Mouse (Mus musculus): ENCODE measurements around the gene Olfr1425. TPM values are rescaled to one million over a fixed set of nuclear protein-coding genes. Genes with fewer than 3 reads are reported as not detected.

The Olfr1425 gene
- not detected for polyA plus RNA-seq (2017; shearing (Covaris generic))

GRCm38 (mm10) chr19:12077631-12078030 is at the start of gene Olfr1425:
Olfr1425 (minus strand) TSS chr19:12077731.

DNA sequence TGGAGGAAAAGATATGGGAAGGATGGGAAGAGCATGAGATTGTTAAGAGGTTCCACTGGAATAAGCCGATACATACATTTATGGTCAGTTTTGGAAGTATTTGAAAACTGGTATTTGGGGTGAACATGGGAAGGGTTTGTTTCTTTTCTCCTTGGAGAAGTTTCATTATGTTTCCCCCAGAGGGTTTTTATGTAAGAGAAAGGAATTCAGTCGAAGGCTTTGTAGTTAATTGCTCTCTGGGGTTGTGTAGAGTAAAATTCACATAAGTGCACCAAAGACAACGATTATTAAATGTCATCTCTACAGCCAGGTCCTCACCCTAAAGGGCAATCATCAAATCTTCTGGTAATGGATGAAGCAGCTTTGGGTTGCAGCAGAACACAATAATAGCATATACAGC is 45.6 kb upstream of the Olfr1425 start, which contains the start of gene Olfr76:
Olfr76 (minus strand) TSS at position 101 of the 400 bp plus-strand sequence.

GRCm38 (mm10) chr19:12115797-12116196 is 38.3 kb upstream of the Olfr1425 start, which contains the start of gene Olfr1428:
Olfr1428 (minus strand) TSS chr19:12115897.

GRCm38 (mm10) chr19:12103234-12103633 is 25.7 kb upstream of the Olfr1425 start, which contains the start of gene Olfr1427:
Olfr1427 (minus strand) TSS chr19:12103334.

GRCm38 (mm10) chr19:12091913-12092312 is 14.4 kb upstream of the Olfr1425 start, which contains the start of gene Olfr1426:
Olfr1426 (minus strand) TSS chr19:12092013.

GRCm38 (mm10) chr19:12062582-12062981 is 14.9 kb downstream of the Olfr1425 start, which contains the start of gene Olfr1424:
Olfr1424 (minus strand) TSS chr19:12062682.

GRCm38 (mm10) chr19:12041217-12041616 is 36.3 kb downstream of the Olfr1425 start, which contains the start of gene Olfr1423:
Olfr1423 (minus strand) TSS chr19:12041317.

Other genes with a start within 250 kb of the Olfr1425 start
- not detected for gene Olfr1417, start 238.5 kb downstream of the Olfr1425 start, polyA plus RNA-seq (2017; shearing (Covaris generic))
- gene Olfr1418, start 216.7 kb downstream of the Olfr1425 start, polyA plus RNA-seq (2017; shearing (Covaris generic)), result not detected
- gene Olfr1419, start 202.6 kb downstream of the Olfr1425 start, polyA plus RNA-seq (2017; shearing (Covaris generic)), result not detected
- 0.17 TPM for gene Olfr1420, start 191.2 kb downstream of the Olfr1425 start, polyA plus RNA-seq (2017; shearing (Covaris generic))
- 20.6 TPM for gene Patl1, start 165.3 kb downstream of the Olfr1425 start, polyA plus RNA-seq (2017; shearing (Covaris generic))
- 4.1 TPM for gene Osbp, start 111.8 kb downstream of the Olfr1425 start, polyA plus RNA-seq (2017; shearing (Covaris generic))
- gene Olfr1423, start 36.4 kb downstream of the Olfr1425 start, polyA plus RNA-seq (2017; shearing (Covaris generic)), result not detected
- not detected for gene Olfr1424, start 15.0 kb downstream of the Olfr1425 start, polyA plus RNA-seq (2017; shearing (Covaris generic))
- not detected for gene Olfr1426, start 14.3 kb upstream of the Olfr1425 start, polyA plus RNA-seq (2017; shearing (Covaris generic))
- gene Olfr1427, start 25.6 kb upstream of the Olfr1425 start, polyA plus RNA-seq (2017; shearing (Covaris generic)), result not detected
- not detected for gene Olfr1428, start 38.2 kb upstream of the Olfr1425 start, polyA plus RNA-seq (2017; shearing (Covaris generic))
- not detected for gene Olfr76, start 45.5 kb upstream of the Olfr1425 start, polyA plus RNA-seq (2017; shearing (Covaris generic))
- 0.10 TPM for gene Olfr1555-ps1, start 92.4 kb upstream of the Olfr1425 start, polyA plus RNA-seq (2017; shearing (Covaris generic))
- gene Olfr1431, start 122.9 kb upstream of the Olfr1425 start, polyA plus RNA-seq (2017; shearing (Covaris generic)), result not detected
- gene Olfr1432, start 154.9 kb upstream of the Olfr1425 start, polyA plus RNA-seq (2017; shearing (Covaris generic)), result not detected
- not detected for gene Olfr262, start 163.9 kb upstream of the Olfr1425 start, polyA plus RNA-seq (2017; shearing (Covaris generic))
- gene Olfr235, start 183.3 kb upstream of the Olfr1425 start, polyA plus RNA-seq (2017; shearing (Covaris generic)), result not detected
- not detected for gene Olfr1434, start 202.1 kb upstream of the Olfr1425 start, polyA plus RNA-seq (2017; shearing (Covaris generic))
- gene Olfr1436, start 221.4 kb upstream of the Olfr1425 start, polyA plus RNA-seq (2017; shearing (Covaris generic)), result not detected
- gene Olfr1437, start 247.4 kb upstream of the Olfr1425 start, polyA plus RNA-seq (2017; shearing (Covaris generic)), result not detected